Mouse (Mus musculus): ENCODE measurements at regions not wholly inside any gene's neighbourhood (a gene's known extent, or its start where the extent isn't known, plus 50 kb on each side); places are given as distances from the start of the nearest gene placed in this dataset.
A peak's percentile ranks its signal among the peaks of the same experiment; 100 is the strongest.

DNA sequence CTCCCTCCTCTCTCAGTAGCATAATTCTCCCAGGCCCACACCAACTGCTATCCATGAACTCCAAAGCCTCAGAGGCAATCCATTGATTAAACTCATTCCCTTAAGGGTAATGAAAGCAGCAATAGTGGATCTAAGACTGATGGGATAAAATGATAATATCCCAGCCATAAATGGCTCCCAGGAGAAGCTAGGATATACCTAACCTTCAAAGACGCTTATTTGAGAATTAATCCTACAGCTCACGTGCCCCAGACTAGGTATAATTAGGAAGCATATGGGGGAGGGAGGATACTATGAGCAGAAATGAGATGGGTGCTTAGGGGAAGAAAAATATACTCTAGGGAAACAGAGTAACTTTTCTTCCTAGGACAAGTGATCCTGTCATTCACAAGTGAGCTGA, 52.8 kb upstream of the Rnf32 start:
- no peak for DNase-seq (ENCODE audit: low read depth, low spot score)

DNA sequence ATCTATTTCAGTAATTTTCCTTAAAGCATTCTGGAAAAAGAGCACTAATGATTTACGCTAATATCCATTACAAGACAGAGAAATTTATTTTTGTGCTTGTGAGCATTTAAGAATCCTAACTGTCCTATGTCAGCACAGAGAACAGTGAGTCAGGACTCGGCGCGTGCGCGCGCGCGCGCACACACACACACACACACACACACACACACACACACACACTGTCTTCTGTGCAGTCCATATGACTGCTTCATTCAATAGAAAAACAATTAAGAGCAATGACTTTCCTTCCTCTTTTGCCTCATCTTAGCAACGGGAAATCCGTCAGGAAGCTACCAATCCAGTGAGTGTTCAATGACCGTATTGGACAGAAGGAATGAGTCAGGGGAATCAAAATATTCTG, 53.3 kb upstream of the Rnf32 start:
- no peak for DNase-seq (ENCODE audit: low read depth, low spot score)

DNA sequence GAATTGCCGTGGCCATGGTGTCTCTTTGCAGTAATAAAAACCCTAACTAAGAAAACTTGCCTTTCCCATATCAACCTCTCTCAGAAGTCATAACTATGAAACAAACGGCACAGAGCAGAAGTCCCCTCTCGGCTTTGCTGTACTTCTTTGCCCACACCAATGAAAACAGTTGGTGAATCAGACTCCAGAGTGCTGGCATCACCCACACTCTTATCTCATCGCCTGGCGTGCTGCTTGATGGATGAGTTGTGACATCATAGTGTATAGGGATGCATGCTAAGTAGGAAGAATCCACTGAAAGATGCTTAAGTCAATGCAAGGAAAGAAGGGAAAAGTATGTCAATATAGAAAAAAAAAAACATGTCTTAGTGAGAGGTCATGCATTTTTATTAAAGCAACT, 58.3 kb upstream of the Rnf32 start:
- DNase-seq (ENCODE audit: low read depth, low spot score), result no peak

DNA sequence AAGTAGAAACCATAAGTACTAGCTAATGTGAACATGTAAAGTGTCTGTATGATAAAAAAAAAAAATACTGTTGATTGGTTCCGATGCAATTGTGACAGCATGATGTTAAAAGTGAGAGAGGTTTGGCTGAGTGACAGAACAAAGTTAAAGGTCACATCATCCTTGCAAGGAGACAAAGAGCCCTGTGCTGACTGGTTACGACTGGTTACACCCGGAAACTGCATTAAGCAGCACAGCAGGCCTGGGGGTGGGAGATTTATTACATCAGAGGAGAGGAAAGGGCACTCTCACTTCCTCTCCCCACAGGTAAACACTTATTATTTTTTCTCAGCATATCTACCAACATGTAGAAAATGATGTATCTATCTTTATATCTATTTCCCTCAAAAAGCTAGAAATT, 63.5 kb upstream of the Rnf32 start:
- DNase-seq (ENCODE audit: low read depth, low spot score), result peak; percentile 89

DNA sequence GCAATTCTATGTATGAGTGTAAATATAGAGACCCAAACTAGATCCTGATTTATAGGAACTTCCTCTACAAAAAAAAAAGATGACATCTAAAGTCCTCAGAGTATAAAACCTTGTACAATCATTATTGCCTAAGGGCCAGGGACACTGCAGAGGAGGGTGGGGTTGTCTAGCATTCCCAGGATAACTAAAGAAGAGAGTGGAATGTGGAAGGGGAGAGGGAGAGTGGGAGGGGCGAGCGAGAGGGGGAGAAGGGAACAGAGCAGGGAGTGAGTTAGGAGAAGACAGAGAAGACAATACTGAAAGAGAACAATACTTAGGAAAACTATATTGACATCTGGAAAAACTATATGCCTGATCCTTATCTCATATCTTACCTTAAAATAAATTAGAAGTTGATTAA, 64.0 kb upstream of the Rnf32 start:
- DNase-seq (ENCODE audit: low read depth, low spot score), result peak; percentile 92

DNA sequence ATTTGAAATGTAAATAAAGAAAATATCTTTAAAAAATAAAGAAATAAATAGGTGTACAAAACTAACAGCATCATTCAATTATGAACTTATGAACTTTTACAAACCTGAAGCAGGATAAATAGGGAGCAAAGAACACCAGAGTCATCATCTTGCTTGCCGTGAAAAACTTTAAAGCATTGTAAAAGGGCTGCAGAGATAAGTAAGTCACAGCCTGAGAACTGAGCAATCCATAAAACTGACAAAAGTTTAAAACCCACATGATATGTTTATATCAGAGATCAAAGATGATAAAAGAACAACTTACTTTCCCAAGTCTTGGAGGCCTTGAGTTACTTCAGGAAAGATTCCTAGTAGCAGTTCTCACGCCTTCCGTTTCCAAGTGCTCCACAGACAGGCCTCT, 66.1 kb upstream of the Rnf32 start:
- no peak for DNase-seq (ENCODE audit: low read depth, low spot score)

DNA sequence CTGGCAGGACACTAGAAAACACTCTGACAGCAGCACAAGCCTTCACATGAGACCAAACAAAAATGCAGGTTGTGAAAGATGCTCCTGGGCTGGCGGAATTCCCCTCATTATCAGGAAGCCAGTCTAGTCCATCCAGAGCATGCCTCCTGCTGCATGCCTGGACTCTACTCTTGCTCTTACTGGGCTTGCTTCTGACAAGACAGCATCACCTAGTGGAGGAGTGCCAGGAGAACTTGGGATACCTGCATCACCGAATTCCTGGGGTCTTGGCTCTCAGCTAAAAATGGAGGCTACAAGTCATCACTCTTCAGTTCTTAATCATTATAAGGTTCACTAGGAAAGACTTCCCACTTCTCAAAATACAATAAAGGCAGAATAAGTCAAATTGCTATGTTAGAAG, 78.8 kb upstream of the Rnf32 start:
- DNase-seq (ENCODE audit: low read depth, low spot score), result no peak

DNA sequence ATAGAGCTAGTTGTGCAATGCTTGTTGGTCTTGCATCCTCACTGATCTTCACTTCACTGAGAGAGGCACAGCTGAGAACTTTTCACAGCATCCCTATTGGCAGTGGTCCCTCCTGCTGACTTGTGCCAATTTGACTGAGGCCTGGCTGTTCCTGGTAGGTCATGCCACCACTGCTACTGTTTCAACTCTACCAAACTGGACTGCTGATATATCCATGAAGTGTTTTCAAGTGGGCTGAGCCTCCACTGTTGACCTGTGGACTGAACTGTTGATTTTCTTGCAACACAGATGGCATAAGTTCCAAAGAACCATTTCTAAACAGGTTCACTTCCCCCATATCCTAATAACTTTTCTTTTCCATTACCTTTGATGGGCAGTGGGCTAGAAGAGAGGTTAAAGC, 83.3 kb upstream of the Rnf32 start:
- no peak for DNase-seq (ENCODE audit: low read depth, low spot score)

DNA sequence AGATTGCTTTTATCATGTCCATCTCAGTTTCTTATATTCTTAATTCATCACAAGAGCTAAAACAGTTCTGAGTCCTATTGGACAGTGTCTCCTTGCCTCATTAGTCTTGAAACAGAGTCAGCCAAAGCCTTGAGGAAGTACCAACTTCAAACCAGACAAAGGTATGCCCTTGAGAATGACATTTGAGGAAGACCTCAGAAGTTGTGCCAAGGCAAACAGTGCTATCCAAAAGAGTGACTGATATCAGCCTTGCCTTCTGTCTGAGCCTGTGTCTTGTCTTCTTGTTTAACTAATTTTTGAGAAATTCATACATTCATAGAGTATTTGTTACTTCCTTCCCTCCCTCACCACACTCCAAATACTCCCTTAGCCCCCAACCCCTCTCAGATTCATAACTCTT, 88.5 kb upstream of the Rnf32 start:
- DNase-seq (ENCODE audit: low read depth, low spot score), result no peak

DNA sequence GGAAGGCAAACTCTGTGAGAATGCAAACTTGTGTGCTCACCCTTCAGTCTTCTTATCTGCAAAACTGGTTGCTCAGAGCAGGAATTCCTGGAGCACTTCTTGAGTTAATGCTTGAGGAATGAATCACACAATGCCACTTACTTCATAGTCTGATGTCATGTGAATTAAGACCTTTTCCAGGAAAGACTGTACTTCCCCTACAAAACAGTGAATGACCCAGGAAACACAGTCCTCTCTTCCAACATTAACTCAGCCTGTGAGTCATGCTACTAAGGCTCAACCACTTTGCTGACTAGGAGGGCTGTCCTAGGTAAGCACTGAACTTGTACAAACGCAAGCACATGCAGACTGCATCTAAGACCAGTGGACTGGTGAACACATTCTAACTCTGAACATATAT, 112.5 kb upstream of the Rnf32 start:
- no peak for DNase-seq (ENCODE audit: low read depth, low spot score)

DNA sequence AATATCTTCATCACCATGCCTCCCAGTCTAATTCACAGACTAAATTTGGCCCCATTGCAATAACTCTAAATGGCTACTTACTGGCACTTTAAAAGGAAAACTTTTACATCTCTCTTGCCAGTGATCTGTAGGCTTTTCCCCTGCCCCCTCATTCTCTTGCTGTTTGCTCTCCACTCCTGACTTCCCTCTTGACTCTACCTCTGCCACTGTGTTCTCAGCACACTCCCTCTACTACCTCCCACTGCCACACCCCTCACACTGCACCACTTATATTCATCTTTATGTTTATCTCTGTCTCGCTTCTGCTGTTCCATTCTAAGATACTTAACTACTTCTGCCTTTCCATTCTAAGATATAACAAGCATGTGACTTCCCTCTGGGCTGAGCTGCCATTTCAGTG, 141.4 kb upstream of the Rnf32 start:
- no peak for DNase-seq (ENCODE audit: low read depth, low spot score)

DNA sequence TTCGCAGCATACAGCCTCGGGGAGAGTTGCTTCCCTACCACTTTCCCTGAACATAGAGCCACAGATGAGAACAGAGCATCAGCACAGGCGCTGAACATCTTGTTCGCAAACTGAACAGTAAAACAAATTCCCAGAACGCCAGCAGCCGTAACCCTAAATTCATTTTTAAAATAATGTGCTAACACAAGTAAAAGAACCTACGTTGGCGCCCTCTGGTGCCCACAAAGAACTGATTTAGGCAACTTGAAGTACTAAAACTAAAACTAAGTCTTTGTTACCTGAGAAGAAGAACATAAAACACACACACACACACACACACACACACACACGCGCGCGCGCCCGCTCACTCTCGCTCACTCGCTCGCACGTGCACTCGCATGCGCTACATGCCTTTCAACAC, 159.2 kb upstream of the Rnf32 start:
- peak; percentile 37 for DNase-seq (ENCODE audit: low read depth, low spot score)

DNA sequence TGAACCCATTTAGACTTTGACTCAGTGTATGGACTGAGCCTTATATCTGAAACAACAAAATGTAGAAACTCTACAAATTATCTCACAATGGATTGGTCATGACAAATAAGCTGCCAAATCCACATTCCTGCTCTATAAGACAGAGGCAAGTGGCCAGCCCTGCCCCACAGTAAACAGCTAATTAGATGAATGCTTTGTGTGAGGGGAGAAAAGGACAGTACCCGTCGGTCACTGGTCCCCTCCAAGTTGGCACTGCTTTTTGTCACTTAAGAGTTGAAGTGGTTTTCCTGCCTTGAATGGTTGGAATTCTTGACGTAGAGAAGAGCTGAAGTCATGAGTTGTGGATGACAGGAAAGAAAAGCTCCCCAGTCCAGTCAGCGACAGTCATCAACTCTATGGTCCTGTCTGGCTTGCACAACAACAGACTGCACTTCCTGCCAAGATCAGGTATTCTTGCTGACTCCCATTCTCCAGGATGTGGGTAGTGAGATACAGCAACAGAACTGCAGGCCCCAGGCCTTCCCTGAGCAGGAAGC, 162.3 kb upstream of the Rnf32 start:
- DNase-seq (ENCODE audit: low read depth, low spot score), result no peak

DNA sequence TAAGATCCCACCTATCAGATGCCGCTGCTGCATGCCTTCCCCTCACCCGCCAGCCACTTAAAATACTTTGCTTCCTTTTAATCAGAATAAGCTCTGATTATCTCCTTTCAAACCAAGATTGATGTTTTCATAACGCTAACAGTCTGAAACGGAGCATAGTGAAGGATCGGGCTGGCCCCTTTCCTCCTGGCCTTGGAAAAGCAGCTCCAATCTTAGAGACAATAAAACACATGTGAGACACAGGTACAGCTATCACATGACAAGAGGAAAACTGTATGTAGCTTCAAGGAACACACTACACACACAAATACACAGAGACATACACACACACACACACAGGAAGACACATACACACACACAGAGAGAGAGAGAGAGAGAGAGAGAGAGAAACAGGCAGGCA, 165.3 kb upstream of the Rnf32 start:
- DNase-seq (ENCODE audit: low read depth, low spot score), result no peak

DNA sequence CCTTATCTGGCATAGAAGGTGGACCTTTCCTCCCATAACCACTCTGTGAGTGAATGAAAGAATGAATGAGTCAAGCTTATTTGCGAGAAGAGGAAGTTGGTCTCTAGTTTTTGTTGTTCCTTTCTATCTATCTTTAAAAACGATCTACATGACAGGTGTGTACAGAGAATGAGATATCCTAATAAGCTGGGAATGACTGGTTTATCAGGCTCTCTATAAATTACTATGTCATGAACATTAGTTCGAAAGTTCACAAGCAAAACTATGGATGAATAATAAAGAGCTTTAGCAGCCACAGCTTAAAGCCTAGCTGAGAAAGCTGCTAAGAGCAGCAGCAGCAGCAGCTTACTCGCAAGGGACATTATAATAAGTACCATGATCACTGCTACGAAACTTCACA, 165.8 kb upstream of the Rnf32 start:
- no peak for DNase-seq (ENCODE audit: low read depth, low spot score)

DNA sequence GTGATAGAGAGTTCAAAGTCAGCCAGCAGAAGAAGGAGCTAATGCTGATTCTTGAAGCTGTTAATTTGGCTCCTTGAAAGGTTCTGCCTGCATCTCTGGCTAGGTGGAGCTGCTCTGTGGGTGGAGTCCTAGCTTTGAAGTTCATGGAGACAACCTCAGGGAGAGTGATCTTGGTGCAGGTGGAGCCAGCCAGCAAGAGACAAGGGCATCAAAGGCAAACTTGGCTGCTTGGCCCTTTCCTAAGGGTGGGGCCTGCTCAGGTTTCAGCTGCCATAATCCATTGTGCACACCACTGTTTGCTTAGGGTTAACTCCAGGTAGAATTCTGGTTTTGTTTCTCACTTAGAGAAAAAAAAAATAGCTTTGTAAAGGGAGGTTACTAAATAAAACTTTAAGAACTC, 170.7 kb upstream of the Rnf32 start:
- DNase-seq (ENCODE audit: low read depth, low spot score), result no peak

DNA sequence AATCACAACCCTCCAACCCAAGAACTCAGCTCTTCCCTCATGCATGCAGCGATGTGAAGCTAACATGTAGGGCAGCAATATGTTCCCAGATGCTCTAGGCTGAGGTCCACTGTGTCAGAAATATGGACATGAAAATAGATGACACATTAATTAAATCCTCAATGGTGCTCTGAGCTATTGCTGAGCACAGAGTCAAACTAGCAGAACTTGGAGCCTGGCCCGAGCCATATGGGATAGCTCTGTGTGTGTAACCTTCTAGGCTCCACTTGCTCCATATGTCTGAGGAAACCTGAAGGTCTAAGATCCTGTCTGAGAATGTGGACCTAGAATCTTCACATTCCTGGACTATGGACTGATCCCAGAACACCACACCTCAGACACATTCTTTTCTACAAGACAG, 203.0 kb upstream of the Rnf32 start:
- DNase-seq (ENCODE audit: low read depth, low spot score), result no peak

DNA sequence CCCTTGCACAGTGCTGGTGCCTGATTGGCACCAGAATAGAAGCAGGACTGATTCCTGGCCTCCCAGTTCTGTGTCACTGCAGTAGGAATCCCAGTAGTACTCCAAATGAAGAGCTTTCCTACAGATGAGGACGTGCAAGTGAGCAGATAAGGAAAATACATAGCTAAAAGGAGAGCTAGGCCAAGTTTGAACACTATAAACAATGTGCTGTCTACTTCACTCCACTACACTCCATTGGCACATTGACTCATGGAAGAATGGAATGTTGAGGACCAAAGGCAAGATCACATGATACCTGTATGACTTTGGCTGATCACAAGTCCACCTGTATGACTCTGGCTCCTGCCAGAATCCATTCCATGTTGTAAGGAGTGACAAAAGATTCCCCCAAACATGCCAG, 215.9 kb upstream of the Rnf32 start:
- DNase-seq (ENCODE audit: low read depth, low spot score), result no peak

DNA sequence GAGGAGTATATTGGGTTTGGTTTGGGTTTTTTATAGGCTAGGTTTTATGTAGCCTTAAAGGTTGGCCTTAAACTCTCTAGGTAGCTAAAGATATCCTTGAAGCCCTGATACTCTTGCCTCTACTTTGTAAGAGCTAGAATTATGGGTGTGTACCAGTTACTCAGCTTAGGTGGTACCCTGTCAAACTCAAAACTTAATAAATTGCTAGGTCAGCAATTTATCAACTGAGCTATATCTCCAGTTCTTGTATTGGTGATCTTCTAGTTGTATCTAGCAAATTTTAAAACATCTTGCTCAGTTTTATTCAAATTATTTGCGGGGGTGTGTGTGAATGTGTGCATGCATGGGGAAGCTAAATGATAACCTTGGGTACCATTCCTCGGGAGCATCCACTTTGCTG, 225.4 kb upstream of the Rnf32 start:
- no peak for DNase-seq (ENCODE audit: low read depth, low spot score)

DNA sequence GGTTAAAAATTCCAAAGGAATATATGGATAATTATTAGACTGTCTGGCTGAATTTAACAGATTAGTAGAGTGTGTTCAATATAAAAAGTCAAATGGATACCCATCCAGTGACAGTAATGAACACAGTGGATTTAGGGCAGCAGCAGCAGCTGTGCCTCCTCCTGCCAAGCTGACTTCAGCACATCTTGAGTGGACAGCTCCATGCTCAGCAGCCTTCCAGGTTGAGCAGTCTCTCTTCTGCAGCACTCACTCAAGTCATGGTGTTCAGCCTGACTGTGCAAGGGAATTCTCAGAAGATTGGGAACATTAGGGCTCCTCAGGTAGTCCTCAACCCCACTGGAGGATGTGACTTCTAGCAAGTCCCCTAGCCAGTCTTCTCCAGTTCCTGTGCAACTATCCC, 240.8 kb upstream of the Rnf32 start:
- peak; percentile 47 for DNase-seq (ENCODE audit: low read depth, low spot score)

DNA sequence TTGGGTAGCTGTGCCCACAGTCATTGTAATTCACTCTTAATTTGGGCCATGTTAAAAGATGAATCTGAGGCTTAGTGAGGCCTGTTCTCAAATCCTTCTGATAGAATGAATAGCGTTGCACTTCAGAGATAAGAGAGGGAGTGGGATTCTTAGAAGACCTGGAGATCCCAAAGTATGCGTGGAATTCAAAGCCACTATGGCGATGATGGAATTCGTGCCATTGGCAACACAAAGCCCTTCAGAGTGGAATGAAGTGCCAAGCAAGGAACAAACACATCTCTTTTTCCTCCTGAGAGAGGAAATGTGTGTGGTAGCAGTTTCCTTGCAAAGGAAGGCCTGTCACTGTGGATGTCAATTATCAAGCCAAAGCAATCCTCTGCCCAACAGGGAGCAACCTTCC, 248.3 kb upstream of the Rnf32 start:
- DNase-seq (ENCODE audit: low read depth, low spot score), result no peak

DNA sequence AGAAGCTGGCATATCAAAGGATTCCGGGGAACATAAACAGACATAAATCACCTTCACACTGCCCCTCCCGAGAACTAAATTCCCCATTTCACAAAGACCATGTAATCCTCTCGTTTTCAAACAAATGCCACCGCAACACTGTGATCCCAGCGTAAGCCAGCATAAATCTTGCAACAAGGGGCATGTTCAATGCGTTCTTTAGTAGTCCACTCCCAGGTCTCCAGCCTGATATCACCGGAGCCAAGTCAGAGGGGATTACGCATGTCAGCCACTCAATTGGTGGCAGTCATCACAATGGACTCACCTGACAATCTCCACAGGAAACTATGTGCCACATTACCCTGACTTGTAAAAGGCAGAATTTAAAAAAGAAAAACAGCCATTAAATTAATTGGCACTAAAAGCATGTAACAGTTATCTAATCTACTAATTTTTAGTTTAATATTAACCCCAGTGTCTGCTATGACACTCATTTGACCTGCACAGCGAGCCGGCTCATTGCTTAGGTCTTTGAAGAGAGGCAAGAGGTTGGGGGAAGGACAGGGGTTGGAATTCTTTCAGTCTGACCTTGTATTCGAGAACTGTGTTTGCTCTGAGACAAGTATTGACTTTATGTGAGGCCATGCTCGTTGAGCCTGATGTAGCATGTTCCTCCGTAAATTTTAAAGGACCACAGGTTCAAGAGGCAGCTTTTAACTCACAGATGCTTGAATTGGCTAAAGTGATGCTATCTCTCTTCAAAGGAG, 252.0 kb upstream of the Rnf32 start:
- no peak for DNase-seq (ENCODE audit: low read depth, low spot score)

DNA sequence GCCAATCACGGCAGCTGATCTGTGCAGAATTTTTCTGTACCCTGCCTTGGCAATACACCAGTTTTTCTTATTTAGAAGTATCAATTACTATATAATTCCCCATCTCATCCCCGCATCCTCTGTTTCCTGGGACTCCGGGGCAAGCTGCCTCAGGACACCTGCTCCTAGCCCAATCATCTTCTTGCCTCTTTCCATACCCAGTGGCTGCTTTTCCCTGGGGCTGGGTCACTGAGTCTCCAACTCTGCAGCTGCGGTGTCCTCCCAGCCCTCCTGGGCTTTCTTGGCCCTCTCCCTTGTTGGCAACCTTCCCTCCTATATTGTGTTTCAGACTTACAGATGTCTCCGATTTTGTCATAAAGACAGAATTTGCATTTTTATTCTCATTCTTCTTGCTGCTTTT, 254.8 kb upstream of the Rnf32 start:
- DNase-seq (ENCODE audit: low read depth, low spot score), result no peak

All from R1 (cell line).